Mouse (Mus musculus): ENCODE data around the gene Ccr7.

Ccr7 gene

GRCm38 (mm10) chr11:99117907-99118306 is 37.0 kb downstream of the Ccr7 start:
- no peak for DNase-seq (ENCODE audit: low read depth, low spot score)

DNA sequence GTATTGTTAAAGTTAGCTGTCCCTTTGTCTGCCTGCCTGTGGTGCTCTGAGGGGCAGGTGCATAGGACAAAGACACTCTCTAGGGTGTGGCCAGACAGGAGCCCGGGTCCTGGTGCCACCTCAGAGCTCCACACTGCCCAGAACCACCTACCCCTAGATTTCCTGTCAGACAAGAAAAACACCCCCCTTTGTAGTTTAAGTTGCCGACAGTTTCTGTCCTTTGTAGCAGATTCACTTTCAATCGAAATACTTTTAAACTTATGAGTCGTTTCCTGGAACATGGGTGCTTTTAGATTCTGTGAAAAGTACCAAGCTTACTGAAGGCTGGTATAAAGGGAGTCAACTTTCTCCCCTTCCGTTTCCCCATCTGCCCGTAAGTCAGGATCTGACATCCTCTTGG is 38.9 kb downstream of the Ccr7 start:
- DNase-seq (ENCODE audit: low read depth, low spot score): no peak

DNA sequence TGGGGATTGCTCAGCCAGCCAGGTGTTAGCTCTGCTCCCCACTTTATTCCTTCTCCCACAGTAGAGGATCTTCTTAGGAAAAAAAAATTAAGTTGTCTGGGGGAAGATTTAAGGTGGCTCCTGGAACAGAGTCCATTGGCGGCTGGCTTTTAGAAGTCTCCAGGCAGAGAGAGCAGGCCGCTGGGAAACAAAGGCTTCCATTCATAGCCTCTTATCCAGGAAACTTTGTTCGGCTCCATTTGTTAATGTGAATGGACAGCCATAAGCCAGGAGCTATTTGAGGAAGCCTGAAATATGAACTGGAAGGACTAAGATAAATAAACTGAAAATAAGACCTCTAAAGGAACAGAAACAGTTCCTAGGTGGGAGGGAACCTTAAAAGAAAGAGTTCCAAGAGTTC is 41.8 kb downstream of the Ccr7 start:
- DNase-seq (ENCODE audit: low read depth, low spot score): no peak

DNA sequence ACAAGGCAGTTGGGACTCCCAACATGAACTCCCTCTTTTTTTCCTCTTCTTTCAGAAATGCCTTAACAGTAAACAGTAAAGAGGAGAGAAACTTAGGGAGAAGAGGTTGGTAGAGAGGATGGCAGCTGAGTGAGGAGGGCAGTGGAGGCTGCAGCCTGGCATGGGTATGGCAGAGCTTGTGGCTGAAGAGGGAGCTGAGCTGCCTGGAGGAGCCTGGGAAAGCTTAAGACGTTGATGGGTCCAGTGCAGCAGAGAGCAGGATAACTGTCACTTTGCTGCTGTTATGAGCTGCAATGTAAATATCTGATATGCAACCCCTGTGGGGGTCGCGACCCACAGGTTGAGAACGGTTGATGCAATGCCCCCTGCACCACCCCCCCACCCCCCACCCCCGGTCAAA is 42.2 kb downstream of the Ccr7 start:
- no peak for DNase-seq (ENCODE audit: low read depth, low spot score)

DNA sequence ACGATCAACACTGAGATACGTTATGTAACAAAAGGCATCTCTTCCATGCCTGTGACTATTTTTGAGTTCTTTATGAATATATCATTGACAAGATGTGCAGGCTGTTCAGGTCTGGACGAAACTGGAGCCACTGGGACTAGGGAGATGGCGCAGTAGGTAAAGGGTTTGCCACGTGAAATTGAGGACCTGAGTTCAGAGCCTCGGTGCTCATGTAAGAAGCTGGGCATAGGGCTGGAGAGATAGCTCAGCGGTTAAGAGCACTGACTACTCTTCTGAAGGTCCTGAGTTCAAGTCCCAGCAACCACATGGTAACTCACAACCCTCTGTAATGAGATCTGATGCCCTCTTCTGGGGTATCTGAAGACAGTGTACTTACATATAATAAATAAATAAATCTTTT is 43.2 kb downstream of the Ccr7 start:
- no peak for DNase-seq (ENCODE audit: low read depth, low spot score)

DNA sequence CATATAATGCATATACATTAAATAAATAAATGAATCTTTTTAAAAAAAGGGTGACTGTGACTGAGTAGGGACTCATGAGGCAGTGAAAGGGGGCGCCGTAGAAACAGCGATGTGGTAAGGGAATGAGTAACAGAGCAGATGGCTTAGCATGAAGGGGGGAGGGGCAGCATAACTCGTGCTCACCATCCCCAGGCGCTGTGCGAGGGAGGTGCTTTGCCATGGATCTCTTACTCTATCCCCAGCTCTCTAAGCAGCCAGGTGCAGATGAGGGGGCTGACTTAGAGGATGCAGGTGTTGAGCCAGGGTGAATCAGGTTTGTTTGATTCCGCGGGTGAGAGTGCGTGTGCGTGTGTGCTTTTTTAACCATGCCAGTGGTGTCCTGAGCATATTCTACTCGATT is 43.7 kb downstream of the Ccr7 start:
- DNase-seq (ENCODE audit: low read depth, low spot score): no peak

GRCm38 (mm10) chr11:99110370-99111110 is 44.3 kb downstream of the Ccr7 start:
- DNase-seq (ENCODE audit: low read depth, low spot score): peak; percentile 76

GRCm38 (mm10) chr11:99108296-99108695 is 46.6 kb downstream of the Ccr7 start:
- DNase-seq (ENCODE audit: low read depth, low spot score): no peak

- no peak for DNase-seq (ENCODE audit: low read depth, low spot score)
Measured at GRCm38 (mm10) chr11:99105981-99106726, 48.7 kb downstream of the Ccr7 start.

DNA sequence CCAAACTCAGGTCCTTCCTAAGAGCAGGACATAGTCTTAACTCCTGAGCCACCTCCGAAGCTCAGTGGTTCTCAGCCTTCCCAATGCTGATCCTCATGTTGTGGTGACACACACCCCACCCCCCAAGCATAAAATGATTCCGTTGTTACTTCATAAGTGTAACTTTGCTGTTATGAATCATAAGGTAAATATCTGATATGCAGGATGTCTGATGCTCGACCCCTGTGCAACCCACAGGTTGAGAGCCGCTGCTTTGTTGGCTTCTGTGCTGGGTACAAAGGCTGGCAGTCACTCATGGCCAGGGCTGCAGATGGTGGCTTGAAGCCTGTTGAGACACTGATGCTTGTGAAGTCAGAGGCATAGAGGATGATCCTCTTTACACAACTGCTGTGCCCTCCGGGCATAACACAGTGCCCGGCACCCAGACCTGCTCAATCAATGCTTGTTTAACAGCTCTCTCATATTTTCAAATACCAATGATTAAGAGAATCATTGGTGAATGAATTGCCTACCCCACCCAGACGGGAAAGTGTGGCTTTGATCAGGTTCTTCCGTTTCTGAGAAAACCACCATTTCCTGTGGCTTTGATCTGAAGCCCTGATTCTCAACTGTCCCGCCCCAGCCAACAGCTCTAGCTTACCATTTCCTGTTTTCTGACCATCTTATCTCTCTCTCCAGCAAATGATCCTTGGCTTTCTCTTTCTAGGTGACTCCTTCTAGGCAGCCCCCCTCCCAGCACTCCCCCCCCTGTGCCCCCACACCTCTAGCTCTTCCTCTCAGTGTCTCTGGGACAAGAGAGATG is 50.1 kb downstream of the Ccr7 start:
- DNase-seq (ENCODE audit: low read depth, low spot score): peak; percentile 56

GRCm38 (mm10) chr11:99102575-99103270 is 52.2 kb downstream of the Ccr7 start:
- no peak for DNase-seq (ENCODE audit: low read depth, low spot score)

GRCm38 (mm10) chr11:99101693-99102092 is 53.2 kb downstream of the Ccr7 start:
- no peak for DNase-seq (ENCODE audit: low read depth, low spot score)

DNA sequence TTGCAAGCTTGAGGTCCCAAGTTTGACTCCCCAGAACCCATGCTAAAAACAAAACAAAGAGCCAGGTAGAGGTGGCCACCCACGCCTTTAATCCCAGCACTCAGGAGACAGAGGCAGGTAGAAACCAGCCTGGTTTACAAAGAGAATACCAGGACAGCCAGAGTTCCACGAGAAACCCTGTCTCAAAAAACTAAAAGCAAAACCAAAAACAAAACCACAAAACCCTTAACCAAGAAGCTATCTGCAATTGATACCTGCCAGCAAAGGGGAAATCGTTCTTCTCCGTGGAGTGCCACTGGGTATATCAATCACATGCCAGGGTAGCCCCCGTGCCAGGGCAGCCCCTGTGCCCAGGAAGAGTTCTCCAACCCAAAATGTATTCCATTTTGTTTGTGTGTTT is 54.7 kb downstream of the Ccr7 start:
- no peak for DNase-seq (ENCODE audit: low read depth, low spot score)

DNA sequence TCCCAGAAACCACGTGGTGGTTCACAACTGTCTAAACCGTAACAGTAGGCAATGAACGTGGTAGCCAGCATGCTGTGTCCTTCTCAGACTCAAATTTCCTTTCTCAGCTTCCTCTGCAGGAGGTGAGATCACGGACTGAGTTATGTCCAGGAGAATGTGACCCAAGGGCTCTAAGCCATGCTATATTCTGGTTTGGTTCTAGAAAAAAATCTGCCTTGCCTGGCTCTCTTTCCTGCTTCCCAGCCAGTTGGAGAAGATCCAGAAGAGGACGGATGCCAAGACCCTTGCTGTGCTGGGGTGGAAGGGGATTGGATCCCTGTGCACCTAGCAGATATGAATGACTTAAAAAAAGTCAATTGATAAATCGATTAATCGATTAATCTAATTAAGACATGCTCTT is 55.4 kb downstream of the Ccr7 start:
- no peak for DNase-seq (ENCODE audit: low read depth, low spot score)

DNA sequence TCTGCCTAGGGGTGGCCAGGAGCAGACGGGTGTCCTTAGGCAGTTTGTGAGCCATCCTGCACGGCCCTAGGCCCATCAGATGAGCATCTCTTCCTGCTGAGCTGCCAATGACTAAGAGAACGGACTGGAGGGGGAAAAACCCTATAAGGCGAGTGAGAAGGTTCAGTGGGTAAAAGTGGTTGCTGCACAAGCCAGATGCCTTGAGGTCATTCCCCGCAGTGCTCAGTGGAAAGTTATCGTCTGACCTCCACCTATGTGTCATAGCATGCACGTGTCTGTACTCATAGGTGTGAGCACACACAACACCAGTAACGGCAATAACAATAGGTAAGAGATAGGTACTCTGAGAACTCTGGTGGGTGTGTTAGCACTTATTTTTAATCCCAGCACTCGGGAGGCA is 56.0 kb downstream of the Ccr7 start:
- no peak for DNase-seq (ENCODE audit: low read depth, low spot score)

- DNase-seq (ENCODE audit: low read depth, low spot score): no peak
Measured at GRCm38 (mm10) chr11:99096996-99097774, 57.7 kb downstream of the Ccr7 start.

- no peak for DNase-seq (ENCODE audit: low read depth, low spot score)
Measured at GRCm38 (mm10) chr11:99096417-99096816, 58.5 kb downstream of the Ccr7 start.

- no peak for DNase-seq (ENCODE audit: low read depth, low spot score)
Measured at GRCm38 (mm10) chr11:99095759-99096158, 59.1 kb downstream of the Ccr7 start.

DNA sequence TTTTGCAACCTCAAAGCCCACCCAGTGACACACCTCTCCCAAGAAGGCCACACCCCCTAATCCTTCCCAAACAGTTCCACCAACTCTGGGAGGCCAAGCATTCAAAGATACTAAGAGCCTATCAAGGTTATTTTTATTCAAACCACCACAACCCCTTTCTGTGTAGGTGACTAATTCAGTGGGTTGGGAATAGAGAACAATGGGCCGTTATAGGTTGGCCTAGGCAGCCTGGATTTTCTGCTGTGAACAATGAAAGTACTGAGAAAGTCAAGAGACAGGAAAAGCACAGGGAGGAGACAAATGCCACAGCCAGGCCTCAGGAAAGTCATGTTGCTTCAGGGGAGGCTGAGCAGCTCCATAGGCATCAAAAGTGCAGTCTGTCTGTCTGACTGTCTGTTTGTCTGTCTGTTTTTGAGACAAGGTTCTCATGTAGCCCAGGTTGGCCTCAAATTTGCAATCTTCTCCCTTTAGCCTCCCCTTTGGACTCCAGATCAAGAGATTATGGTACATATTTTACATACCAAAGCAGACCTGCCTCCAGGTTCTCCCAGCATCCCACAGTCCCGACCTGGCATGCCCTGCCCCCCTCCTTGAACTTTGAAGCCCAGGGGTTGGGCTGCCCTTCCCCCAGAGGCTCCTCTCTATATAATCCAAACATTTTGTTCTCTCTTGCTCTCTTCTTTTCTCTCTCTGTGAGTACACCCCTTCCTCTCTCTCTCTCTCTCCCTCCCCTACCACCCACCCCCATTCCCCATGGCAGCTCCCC is 59.8 kb downstream of the Ccr7 start:
- DNase-seq (ENCODE audit: low read depth, low spot score): peak; percentile 73
